Mouse (Mus musculus) liver, adult 2 months (tissue): ENCODE measurements around the gene Lrig1.

Experiments
- CTCF ChIP-seq: fragments of 200-500 bp; IDR thresholded peaks from 2 replicates; pipeline ENCODE4 v1.5.1; 2011; ENCODE audit warnings: low read depth, low read length, control low read depth
- POLR2A ChIP-seq: fragments of 200-500 bp; IDR thresholded peaks from 2 replicates; pipeline ENCODE4 v1.6.1; 2011; ENCODE audit warnings: low read length, control low read depth; ENCODE audit not compliant: insufficient read depth; ENCODE audit errors: extremely low read depth

DNA sequence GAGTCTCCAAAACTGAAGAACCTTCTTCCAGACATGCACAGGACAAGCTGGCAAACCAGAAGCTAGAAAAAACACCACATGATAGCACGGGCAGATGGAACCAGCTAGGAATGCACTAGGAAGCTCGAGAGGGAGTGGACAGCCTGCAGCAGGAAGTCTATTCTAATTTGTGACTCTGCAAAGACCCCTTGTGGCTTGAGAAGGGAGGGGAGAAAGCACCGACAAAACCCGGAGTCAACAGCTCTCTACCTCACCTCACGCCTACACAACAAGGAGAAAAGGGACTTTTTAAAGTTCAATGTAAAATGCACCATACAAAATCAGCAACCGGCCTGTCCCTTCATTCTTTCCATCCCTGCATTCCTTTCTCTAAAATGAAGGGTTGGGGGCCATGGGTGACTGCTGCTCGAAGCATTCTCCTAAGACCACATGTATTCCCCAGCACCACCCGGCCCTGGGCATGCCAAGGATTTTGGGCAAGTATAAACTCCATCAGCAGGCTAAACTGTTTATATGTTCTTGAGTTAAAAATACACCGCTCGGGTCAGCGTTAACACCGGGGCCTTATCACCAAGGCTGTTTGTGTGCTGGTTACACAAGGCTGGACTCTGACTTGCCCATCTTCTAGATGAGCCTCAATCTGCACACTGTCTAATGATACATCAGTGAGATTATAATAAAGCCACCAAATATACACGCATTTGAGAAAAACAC is 15.0 kb downstream of the Lrig1 start:
- TF ChIP-seq CTCF: no peak
- TF ChIP-seq POLR2A: no peak
